Mouse (Mus musculus) cerebellum, adult (tissue): ENCODE data around the gene Slc22a1.
"Not testable (repeated sequence)": the region's sequence is repeated elsewhere in the genome, so short reads cannot be mapped to it uniquely, and the experiment has no call there.

Source experiments
- ATAC-seq: cut with Nextera tagmentation; 2 replicates; pipeline ENCODE4 v1.9.2; 2017; ENCODE audit warnings: mild to moderate bottlenecking, moderate library complexity, mixed read lengths; ENCODE audit not compliant: insufficient number of reproducible peaks, low FRiP score, low TSS enrichment

Slc22a1 gene

GRCm38 (mm10) chr17:12688427-12689110 lies 12.9 kb upstream of the Slc22a1 start:
- ATAC-seq, result peak; percentile 37

DNA sequence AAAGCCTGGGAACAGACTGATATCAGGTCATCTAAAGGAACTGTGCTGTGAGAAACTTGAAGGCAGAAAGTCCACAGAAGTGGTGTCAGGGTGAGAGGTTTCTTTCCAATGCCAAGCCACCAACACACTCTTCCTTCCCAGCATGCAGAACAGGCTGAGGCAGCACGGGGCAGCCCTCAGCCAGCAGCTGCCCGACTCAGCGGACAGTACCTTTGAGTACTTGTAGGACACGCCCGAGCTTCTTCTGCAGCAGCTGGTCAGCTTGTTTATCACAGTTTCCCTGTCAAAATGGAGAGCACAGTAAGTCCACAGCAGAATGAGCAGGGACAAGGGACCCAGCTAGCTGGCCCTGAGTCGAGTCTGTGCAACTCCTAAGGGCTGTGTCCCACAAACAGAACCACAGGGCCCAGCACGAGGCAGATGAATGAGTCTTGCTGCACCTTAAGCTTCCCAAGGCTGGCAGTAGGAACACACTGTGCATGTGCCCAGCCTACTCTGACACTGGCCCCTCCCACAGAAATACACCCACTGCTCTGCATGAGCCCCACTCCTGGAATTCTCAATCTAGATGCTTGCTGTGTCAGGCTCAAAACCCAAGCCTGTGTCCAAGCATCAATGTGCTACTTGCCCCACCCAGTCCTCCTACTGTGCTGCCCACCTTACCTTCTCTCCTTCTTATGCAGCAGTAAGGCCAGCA lies 9.4 kb upstream of the Slc22a1 start:
- ATAC-seq, result no peak

DNA sequence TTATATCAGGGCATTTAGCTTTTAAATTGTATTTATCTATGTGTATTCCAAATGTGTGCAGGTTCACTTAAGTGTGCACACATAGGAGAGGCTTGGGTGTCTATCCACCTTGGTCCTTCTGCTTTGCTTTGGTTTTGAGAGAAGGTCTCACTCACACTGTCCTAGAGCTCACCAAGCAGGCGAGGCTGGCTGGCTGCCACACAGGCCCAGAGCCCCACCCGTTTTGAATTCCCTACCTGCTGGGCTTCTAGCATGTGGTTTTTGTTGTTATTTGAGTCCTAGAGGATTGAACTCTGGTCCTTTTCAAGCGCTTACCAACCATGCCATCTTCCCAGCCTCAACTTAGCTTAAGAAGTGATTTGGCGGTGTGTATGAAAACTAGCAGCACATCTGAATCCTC lies 8.8 kb upstream of the Slc22a1 start:
- ATAC-seq, result no peak

DNA sequence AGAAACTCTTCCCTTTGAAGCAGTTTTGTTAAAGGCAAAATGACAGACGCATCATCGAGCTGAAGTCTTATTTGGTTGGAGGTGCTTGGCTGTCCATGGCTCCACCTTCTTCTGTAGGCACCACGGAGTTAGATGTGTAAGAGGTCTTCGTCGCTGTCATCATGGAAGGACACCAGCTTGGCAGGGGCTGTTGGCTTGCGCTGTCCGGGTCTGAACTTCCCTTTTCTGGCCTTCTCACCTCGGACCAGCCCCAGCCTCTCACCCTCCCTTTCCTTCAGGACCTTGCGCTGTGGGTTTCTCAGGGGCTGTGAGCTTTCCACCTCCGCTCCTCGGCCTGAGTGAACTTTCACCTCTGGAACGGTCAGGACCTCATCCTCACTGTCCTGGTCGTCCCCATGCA lies 8.0 kb upstream of the Slc22a1 start:
- ATAC-seq, result no peak

DNA sequence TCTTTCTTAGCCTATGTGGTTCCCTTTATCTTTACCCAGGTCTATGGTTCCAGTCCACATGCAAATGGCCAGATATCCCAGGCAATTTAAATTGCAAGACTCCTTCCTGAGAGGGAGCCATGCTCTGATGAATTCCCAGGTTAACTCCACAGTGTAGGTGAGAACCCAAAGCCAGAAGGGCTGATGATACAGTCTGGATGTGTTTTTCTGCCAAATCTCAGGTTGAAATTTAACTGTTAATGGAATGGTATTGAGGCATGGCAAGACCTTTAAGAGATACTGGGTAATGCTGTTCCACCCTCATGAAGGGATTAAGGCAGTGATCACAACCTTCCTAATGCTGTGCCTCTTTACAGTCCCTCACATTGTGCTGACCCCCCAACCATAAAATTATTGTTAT lies 2.6 kb upstream of the Slc22a1 start:
- ATAC-seq, result no peak

DNA sequence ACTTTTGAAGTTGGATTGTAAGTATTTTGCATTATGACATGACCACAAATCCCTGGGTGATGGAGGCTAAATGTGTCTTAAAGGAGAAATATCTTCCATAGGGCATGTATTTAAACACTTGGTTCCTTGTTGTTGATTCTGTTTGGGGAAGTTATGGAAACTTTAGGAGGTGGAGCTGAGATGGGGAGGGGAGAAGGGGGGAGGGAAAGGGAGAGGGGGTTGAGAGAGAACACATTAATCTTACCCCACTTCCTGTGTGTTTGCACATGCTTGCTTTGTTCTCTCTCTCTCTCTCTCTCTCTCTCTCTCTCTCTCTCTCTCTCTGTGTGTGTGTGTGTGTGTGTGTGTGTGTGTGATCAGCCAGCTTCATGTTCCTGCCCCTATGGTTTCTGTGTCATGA lies 1.5 kb upstream of the Slc22a1 start:
- ATAC-seq, result no peak

- ATAC-seq, result not testable (repeated sequence)
These were observed 649 bp downstream of the Slc22a1 start for GRCm38 (mm10) chr17:12674980-12675379.

DNA sequence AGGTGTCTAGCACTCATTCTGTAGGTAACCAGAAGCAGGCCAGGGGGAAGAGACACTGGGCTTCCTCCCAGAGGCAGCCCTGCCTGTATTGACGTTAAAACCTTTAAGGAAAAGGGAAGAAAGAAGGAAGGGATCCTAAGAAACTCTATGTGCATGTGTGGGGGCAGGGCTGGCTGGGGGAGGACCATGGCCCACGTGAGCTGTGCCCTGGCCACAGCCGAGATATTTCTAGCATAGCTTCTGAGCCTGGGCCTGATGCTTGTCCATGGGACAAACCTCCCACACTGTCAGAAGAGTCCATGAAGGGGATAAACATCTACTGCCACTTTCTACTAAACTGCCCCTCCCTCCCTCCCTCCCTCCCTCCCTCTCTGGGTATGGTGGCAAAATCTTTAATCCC lies 1.8 kb downstream of the Slc22a1 start:
- ATAC-seq, result no peak

GRCm38 (mm10) chr17:12672285-12672790 lies 3.3 kb downstream of the Slc22a1 start:
- no peak for ATAC-seq

DNA sequence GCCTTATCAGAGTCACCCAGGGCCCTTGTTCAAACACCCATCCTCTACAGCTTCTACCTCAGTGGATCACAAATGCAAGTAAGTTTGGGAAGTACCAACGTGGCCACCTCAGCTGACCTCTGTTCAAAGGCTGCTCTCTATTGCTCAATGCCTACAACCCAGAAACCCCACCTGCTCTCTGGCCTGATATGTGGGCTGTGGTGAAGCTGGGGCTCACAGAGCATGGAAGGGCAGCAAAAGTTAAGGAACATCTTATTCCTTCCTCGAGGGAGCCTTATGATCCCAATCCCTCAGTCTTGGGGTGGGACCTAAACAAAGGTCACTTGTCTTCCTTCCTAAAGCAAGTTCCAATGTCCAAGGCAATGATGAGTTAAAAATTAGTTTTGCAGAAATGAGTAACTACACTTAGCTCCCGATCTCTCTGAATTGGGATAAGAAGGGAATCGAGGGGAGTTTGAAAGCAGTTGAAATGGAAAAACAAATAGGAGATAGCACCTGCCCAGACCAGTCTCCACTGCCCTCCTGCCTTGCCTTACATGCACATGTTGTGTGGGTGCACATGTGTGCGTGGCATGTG lies 4.5 kb downstream of the Slc22a1 start:
- no peak for ATAC-seq

GRCm38 (mm10) chr17:12669363-12669679 lies 6.3 kb downstream of the Slc22a1 start:
- ATAC-seq, result no peak

DNA sequence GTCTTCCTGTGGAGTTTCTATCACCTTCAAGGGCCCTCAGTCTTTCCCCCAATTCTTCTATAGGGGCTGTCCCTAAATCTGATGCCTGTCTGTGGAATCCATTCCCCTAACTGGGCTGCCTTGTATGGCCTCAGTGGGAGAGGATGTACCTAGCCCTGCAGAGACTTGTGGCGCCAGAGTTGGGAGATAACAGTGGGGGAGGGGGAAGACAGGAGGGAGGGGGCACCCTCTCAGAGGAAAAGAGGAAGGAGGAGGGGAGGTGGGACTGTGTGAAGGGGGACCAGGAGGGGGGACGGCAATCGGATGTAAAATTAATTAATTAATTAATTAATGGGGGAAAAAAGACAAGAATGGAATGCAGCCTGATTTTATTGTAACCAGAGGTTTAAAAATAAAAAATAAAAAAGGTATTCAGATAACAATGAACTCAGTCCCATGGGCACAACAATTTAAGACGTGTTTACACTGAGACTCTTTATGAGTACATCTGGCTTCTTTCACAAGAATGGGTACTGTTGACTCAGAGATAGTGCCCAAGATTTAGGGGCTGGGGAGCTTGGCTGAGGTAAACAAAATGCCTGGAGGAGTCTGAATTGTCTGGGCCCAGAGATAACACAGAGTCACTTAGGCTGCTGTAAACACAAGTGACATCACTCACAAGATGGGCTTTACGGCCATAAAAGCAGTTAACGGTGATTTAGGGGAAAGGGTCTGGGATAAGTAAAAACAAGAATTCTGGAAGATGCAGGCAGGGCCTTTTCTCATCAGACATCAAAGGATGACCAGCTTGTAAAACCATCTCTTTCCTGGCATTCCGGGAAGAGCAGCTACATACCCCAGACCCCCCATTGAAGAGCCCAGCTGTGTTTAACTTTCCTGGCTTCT lies 6.9 kb downstream of the Slc22a1 start:
- no peak for ATAC-seq

DNA sequence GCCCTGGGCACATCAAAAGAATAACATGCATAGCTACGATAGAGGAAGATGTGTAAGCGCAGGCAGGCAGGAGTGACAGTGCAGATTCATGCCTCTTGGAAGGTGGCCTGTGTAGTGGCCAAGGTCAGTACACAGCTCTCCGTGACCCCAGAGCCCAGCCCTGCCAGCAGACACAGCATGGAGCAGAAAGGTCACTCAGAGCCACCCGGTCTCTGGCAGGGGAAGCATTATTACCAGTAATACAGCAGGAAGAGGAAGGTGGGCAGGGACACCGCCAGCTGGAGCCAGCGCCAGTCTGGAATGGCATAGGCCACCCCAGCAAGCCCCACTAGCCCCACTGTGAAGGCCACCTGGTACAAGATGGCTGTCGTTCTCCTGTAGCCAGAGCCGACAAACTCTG lies 11.5 kb downstream of the Slc22a1 start:
- ATAC-seq, result peak; percentile 70

- no peak for ATAC-seq
These were observed 14.9 kb downstream of the Slc22a1 start for GRCm38 (mm10) chr17:12660572-12661260.

DNA sequence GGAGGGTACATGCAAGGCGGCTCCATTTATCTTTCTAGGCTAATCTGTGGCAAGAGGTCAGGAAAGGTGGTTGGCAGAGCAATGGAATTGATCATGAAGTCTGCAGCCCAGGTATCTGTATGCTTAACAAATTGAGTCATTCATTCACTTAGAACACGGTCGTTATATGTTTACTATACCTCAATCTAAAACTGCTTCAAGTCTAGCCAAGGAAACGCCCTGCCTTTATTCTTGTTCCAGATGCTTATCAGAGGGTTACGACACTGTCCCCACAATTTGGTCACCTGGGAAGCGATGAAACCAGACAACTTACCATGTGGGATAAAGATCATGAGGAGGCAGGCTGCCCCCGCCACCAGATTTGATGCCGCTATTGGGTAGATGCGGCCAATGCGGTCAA lies 16.4 kb downstream of the Slc22a1 start:
- no peak for ATAC-seq

DNA sequence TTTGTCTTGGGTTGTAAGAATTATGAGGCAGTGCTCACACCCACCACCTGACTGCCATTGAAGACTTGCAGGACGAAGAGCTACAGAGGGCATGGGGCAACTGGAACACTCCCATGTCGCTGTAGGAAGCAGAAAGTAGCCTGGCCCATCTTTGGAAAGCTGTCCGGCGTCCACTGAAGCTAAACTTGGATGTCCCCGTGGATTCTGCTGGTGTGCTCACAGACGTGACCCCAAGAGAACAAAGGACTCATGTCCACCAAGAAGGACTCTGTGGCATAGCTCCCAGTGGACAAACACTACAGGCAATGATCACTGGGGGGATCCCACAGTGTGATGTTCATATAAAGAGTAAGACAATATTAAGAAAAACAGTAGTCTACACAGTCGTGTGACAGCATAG lies 16.8 kb downstream of the Slc22a1 start:
- ATAC-seq, result no peak

DNA sequence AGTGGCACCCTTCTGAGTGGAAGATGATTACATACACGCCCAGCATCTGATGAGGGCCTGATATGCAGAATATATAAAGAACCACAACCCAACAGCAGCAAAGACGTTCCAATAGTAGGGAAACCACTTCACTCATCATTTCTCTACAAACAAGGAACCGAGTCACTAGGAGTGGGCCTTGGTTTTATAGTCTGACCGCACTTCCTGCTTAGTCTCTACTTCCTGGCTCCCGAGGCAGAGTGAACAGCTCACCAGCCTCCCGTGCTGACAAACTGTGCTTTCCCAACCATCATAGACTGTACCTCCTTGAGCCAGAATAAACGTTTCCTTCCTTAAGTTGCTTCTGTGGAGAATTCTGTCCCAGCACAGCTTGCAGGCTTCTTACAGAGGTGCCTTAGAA lies 19.8 kb downstream of the Slc22a1 start:
- ATAC-seq, result no peak

GRCm38 (mm10) chr17:12654061-12654460 lies 21.6 kb downstream of the Slc22a1 start:
- ATAC-seq, result no peak

DNA sequence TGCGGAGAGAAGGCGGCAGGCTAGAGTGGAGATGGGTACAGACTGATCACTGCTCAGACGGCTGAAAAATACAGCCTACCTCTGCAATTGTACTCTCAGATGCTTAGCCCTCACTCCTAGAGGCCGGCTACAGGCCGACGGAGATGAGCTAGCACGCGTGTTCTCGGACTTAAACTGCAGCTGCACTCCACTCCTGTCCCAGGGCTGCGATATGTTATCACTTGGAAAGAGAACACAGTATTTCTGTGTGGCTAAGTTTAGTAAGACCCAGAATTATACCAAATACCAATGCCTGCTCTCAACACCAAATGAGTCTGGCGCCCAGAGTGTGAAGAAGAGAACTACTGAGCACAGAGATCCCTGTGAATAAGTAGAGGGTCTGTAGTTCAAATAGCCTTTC lies 23.0 kb downstream of the Slc22a1 start:
- ATAC-seq, result no peak

DNA sequence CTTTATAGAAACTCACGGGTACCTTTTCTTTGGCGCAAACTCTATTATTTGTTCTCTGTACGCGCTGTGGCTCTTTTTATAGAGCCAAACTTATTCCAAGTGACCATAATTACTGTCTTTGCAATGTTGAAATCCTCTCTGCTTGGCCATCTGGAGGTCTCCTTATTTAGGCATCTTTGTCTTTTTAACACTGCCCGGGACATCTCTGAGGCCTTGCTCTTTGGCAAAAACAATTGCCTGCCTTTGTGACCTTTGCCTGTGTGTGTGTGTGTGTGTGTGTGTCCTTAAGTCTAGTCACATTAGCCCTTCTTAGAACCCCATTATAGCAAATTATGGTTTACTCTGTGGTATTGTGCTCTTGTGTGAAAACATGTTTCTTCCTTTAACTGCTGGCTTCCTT lies 30.2 kb downstream of the Slc22a1 start:
- no peak for ATAC-seq
